Mouse (Mus musculus): ENCODE measurements around the gene Gng3. TPM values are rescaled to one million over a fixed set of nuclear protein-coding genes. Genes with fewer than 3 reads are reported as not detected.
"Not testable (repeated sequence)": the region's sequence is repeated elsewhere in the genome, so short reads cannot be mapped to it uniquely, and the experiment has no call there.

Gene Gng3
- 10 to 100 TPM; 14.5 to 16.3 TPM for total RNA-seq (2021)
- long read RNA-seq, experiment 1, transcript Gng3-201 (3 exons, 1,643 nt): major isoform, 12 of 20 reads
- long read RNA-seq, experiment 1, partial matches to known transcripts: 1 of 20 reads
- long read RNA-seq, experiment 1, other reads (novel, unspliced or antisense): 7 of 20 reads
- long read RNA-seq, experiment 2, transcript Gng3-201 (3 exons, 1,643 nt): major isoform, 13 of 20 reads
- long read RNA-seq, experiment 2, partial matches to known transcripts: 2 of 20 reads
- long read RNA-seq, experiment 2, other reads (novel, unspliced or antisense): 5 of 20 reads

DNA sequence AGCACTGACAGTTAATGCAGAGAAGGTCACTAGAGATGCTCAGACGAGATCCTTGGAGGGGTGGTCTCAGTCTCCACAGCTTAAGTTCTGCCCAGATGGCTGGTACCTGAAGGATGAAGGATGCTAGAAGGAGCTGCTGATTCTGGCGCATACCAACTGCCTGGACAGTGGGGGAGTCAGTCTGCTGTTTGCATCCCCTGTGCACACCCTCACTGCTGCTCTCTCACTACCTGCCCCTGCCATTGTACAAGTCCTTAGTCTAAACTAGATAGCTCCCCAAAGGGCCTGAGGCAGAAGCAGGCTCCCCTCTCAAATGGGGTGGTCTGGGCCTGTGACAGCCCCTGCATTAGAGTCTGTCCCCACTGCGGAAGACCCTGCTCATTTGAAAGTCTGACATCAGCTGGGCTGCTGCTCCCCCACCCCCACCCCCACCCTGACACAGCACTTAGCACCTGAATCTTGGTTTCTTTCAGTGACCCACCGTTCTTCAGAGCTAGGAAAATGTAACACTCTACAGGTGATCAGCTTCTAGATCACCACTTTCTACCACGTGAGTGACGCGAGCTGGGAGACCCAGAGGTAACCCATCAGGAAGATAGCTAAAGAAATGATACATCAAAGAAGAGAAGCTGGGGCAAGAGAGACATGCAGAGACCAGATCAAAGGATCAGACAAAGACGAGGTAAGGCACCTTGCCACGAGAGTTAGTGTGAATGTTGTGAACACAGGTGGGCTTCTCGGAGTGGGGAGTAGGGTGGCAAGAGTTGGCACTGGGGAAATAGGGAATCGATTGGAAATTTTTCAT is at the start of gene Gng3:
Gene Gng3, minus strand, starts transcription at position 92 of the 805 bp plus-strand sequence.
- no peak for DNase-seq (ENCODE audit: low spot score in 2 of 2)

DNA sequence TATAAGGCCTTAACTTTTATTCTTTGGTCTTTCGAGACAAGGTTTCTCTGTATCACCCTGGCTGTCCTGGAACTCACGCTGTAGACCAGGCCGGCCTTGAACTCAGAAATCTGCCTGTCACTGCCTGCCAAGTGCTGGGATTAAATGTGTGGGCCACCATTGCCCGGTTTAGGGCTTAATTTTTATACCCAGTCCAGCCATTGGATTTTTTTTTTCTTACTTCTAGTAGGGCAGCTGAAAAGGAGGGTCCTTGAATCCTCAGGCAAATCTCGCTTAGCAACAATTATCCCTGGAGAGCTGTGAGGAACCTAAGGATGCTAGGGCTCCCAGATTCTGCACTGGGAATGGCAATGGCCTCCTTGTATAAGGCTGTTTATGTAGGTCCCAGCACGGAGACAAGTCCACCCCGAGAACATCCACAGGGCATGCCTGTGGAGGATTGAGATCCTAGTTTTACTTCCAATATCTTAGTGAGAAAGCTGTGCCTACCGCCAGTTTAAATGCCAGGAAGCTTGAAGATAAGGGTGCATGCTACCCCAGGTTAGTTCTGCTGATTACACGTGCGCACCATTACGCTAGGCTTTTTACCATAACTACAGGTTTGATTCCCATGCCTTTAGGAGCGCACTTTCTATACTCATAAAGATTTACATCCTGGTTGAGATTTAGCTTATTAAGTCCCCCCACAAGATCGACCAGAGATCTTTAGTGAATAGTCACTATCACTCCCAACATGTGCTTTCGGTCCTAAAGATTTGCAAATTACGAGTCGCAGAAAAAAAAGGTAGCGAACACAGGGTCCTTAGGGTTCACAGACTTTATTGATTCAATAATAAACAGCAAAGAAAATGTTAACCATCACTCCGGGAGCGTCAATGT is 48.8 kb upstream of the Gng3 start:
- no peak for DNase-seq (ENCODE audit: low spot score in 2 of 2)

DNA sequence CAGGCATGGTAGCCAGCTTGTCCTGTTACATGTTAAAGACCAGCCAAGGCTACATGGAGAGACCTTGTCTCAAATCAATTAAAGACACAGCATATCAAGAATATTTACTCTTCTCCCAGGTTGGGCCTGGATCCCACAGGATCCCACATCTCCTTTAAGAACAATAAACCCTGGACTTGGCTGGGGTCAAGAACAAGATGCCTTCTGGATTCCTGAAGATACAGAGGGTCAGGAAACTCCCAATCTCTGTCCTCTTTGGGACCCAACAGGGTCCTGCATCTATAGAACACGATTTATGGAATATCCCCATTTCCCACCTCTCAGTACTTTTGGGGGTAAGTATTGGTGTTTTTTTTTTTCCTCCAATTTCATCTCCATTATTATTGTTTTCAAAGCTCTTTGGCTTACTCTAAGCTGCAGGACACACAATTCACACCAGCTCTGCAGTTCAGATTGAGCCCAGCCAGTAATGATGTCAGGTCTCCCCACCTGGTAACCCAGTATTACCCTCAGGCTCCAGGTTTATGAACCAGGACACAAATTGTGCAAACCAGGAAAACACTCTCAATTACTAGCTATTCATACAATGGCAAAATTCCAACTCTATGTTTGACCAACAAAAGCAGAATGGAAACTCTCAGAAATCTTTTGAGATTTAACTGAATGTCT is 48.1 kb upstream of the Gng3 start:
- no peak for DNase-seq (ENCODE audit: low spot score in 2 of 2)

DNA sequence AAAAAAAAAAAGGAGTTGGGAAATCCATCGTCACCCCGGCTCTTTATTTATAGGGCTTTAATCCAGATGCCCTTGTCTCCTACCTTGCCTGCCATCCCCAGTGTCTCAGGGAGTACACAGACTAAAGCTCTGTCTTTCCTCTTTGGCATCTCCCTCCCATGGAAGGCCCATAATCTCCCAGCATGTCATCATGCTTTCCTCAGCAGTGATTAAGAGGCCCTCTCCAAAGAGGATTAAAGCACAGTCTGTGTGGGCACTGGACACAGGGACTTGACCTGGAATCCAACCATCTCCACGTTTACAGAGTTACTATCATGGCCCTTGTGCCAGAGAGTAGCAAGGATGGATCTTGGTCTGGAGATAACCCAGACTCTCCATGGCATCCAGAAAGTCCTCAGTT is 44.6 kb upstream of the Gng3 start, which contains the start of the genes Lbhd1 and Gm49403:
Gene Lbhd1, plus strand, starts transcription at position 117 of the 400 bp plus-strand sequence.
Gene Gm49403, plus strand, starts transcription at position 315 of the 400 bp plus-strand sequence.
- no peak for DNase-seq (ENCODE audit: low spot score in 2 of 2)

DNA sequence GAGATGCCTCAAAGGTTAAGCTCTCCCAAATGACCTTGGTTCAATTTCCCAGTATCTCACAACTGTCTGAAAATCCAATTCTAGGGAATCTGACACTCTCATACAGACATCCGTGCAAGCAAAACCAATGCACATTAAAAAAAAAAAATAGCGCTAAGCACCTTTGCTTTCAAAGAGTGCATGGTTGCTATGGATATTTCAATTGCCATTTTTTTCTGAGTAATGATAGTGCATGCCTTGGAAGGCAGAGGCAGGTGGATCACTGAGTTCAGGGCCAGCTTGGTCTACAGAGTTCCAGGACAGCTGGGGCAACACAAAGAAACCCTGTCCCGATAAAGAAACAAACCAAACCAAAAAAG is 42.0 kb upstream of the Gng3 start:
- no peak for DNase-seq (ENCODE audit: low spot score in 2 of 2)

DNA sequence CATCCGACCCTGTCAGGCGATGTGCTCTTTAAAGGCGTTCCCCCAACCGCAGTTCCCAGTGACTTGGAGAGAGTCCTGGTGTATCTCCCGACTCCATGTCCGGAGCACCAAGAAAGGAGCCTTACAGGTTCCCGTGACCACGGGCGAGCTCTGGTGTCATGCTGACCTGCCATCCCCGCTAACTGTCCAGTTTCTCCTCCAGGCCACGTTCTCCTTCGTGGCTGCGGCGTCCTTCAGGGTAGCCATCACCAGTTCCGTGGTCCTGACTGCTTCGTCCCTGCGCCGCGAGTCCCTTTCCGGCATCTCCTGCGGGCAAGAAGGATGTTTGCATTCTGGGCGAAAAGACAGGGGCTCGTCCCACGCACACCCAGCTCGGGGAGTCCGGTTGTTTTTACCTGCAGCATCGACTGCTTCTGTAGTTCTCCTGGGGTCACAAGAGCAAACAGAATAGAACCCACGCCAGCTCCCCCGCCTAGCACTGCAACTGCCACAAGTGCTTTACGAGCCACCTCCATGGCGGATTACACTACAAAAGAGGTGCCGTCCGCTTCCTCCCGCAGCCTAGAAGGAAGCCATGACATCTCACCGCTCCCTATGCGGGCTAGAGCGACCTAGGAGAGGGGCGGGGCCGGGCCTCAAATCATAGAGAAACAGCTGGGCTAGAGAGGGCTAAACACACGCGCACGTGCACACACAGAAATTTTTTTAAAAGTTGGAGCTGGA is 41.5 kb upstream of the Gng3 start, which contains the start of gene Uqcc3:
Gene Uqcc3, minus strand, starts transcription at position 613 of the 723 bp plus-strand sequence.
- DNase-seq (ENCODE audit: low spot score in 2 of 2): peak; percentile 72 to 83

DNA sequence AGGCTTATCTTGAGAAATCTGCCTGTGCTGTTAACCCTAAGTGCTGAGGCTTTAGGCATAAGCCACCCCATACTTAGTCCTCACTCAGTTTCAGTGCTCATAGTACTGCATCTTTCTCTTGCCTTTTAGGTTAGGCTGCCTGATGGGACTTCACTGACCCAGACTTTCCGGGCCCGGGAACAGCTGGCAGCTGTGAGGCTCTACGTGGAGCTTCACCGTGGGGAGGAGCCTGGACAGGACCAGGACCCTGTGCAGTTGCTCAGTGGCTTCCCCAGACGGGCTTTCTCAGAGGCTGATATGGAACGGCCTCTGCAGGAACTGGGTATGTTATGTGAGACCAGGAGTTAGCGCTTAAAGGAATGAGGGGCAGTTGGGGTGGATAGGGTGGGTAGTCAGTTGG is 36.0 kb upstream of the Gng3 start:
- DNase-seq (ENCODE audit: low spot score in 2 of 2): no peak

DNA sequence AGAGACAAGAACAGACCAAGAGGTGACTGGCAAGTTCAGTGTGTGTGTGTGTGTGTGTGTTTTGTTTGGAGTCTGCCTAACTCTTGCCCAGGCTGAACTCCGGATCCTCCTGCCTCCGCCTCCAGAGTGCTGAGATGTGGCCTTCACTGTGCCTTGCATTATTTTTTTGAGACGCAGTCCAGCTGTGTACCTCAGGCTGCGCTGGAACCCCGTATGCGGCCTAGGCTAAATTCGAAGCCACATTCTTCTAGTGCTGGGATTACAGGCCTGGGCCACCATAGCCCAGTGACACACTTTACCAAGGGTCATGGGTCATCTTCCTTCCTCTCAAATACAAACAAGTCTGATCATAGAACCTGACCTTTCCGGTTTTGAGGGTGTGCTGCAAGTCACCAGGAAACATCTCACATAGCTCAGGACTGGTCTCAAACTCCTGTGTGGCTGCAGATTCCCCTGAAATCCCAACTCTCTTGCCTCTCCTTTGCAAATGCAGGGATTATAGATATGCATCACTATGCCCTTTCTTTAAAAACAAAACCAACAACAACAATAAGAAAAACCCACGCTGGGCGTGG is 33.4 kb upstream of the Gng3 start:
- DNase-seq (ENCODE audit: low spot score in 2 of 2): no peak

DNA sequence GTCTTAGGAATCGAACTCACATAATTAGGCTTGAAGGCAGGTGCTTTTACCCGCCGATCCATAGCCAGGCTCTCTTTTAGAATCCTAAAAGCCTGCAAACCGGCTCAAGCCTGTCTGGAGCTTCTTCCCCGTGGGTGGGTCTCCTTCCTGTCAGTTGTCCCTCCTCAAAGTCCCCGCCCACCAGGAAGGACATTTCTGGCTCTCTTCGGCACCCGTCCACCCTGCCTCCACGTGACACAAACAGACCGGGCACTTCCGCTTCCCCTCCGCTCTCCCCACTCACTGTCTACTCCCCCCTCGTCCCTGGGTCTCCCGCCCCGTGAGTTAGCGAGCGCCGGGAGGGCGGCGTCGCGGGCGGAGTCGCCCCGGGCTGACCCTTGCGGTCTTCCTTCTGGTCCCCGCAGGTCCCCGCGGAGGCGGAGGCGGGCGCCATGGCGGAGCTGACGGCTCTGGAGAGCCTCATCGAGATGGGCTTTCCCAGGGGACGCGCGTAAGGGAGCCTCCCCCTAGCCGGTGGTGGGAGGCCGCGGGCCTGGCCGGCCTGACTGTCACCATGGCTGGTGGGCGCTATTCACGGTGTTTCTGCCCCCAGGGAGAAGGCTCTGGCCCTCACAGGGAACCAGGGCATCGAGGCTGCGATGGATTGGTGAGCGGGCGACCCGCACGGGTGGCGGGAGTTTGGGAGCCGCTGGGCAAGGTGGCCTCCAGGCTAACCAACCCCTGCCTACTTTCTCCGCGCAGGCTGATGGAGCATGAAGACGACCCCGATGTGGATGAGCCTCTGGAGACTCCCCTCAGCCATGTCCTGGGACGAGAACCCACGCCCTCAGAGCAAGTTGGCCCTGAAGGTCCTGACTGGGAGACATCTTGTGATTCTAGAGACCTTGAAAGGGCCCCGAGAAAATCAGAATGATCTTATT is 32.5 kb upstream of the Gng3 start, which contains the start of gene Ubxn1:
Gene Ubxn1, plus strand, starts transcription at position 230 of the 920 bp plus-strand sequence.
- DNase-seq (ENCODE audit: low spot score in 2 of 2): peak; percentile 80 to 97

DNA sequence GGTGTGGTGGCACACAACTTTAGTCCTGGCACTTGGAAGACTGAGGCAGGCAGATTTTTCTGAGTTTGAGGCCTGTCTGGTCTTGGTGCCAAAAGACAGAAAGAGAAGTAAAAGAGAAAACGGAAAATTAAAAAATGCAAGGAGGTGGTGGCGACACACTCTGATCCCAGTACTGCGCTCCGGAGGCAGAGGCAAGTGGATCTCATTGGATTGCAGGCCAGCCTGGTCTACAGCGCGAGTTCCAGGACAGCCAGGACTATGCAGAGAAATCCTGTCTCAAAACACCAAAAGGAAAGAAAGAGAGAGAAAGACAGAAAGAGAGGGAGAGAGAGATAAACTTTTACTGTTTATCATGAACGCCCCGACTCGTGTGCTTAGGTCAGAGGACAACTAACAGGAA is 31.8 kb upstream of the Gng3 start:
- no peak for DNase-seq (ENCODE audit: low spot score in 2 of 2)

DNA sequence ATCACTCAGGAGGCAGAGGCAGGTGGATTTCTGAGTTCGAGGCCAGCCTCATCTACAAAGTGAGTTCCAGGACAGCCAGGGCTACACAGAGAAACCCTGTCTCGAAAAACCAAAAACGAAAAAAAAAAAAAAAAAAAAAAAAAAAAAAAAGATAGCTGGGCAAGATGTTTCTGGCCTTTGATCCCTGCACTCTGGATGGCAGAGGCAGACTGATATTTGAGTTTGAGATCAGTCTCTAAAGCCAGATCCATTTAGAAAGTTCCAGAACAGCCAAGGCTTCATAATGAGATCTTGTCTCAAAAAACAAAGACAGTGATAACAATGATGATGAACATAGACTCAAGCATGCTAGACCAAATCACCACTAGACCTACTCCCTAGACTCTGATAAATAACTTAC is 31.4 kb upstream of the Gng3 start:
- not testable (repeated sequence) for DNase-seq (ENCODE audit: low spot score in 2 of 2)

DNA sequence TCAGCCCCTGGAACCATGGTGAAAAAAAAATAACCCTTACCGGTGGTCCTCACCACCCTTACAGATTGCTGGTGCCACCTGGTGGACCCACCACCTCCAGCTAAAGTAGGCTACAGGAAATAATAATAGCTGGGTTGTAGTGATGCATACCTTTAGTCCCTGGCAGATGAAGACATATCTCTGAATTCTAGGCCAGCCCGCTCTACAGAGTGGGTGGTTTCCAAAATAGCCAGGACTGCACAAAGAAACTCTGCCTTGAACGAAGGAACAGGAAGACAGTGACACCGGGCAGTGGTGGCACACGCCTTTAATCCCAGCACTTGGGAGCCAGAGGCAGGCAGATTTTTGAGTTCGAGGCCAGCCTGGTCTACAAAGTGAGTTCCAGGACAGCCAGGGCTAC is 25.3 kb upstream of the Gng3 start:
- no peak for DNase-seq (ENCODE audit: low spot score in 2 of 2)

DNA sequence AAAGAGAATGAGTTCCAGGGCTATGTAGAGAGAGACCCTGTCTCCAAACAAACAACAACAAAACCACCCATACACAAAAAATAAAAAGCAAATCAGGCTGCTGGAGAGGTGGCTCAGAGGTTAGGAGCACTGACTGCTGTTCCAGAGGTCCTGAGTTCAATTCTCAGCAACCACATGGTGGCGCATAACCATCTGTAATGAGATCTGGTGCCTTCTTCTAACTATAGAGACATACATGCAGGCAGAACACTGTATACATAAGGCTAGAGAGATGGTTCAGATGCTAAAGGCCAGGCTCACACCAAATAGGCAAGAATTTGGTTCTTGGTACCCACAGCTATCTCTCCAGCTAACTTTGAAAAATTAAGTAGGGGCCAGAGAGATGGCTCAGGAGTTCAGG is 20.0 kb upstream of the Gng3 start:
- DNase-seq (ENCODE audit: low spot score in 2 of 2): no peak

DNA sequence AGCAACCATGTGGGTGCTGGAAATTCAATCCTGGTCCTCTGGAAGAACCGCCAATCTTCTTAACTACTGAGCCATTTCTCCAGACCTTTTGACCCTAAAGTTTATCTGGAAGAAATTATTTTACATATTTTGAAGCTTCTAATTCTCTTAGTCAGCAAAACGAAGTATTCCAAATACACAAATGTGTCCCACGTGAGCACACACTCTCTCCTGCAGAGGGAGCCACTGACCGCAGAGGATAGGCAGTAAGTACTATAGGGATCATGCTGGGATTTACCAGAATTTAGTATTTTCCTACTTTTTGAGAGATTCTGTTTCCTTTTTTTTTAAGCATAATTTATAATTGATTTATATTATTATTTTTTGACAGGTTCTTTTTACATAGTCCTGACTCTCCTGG is 18.7 kb upstream of the Gng3 start:
- no peak for DNase-seq (ENCODE audit: low spot score in 2 of 2)

DNA sequence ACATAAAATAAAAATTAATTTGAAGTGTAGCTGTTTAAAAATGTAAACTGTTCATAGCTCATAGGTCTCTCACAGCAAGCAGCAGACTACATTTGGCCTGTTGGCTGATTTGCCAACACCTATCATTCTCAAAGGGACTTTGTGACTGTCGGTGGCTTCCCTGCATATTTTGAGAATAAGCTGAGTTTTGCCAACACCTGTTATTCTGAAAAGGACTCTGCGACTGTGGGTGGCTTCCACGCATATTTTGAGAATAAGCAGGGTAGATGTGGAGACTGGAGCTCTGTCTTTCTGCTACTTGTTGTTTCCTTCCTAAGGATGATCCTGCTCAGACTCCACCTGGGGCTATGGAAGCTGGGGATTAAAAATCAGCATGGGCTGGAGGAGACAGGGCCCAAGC is 14.1 kb upstream of the Gng3 start:
- no peak for DNase-seq (ENCODE audit: low spot score in 2 of 2)

DNA sequence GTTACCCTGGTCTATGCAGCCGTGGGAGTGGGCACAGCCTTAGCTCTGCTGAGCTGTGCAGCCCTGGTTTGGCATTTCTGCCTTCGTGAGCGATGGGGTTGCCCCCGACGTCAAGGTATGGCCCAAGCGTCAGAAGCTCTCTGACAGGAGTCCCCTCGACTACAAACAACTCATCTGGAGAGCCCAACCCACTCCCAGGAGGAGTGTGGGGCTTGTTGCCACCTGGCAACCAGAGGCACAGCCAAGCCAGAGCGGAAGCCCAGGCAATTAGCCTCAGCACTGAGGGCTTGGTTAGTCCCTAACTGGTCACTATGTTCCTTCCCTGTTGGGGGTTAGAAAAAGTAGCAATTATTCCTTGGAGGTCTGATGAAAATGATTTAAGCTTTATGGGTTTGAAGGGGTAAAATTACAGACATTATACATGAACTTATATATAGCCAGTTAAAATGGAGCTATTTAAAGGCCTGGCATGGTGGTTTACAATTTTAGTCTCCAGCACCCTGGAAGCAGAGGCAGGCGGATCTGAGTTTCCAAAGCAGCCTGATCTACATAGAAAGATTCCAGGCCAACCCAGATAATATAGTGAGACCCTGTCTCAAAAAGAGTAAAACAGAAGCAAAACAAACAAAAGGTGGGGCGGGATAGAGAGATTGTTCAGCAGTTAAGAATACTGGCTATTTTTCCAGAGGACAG is 13.4 kb upstream of the Gng3 start:
- no peak for DNase-seq (ENCODE audit: low spot score in 2 of 2)

DNA sequence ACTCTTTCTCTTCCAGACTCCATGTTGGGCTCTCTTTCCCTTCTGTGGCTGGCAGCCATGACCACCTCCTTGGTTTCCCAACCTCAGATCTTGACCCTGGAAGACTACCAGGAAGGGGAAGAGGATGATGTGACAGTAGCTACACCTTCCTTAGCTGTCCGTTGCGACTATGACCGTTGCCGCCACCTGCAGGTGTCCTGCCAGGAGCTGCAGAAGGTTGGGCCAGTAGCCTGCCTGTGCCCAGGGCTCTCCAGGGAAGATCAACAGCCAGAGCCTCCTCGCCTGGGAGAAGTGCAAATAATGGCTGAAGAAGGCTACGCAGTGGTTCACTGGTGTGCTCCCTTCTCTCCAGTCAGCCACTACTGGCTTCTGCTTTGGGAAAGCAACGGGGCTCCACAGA is 12.6 kb upstream of the Gng3 start:
- no peak for DNase-seq (ENCODE audit: low spot score in 2 of 2)

DNA sequence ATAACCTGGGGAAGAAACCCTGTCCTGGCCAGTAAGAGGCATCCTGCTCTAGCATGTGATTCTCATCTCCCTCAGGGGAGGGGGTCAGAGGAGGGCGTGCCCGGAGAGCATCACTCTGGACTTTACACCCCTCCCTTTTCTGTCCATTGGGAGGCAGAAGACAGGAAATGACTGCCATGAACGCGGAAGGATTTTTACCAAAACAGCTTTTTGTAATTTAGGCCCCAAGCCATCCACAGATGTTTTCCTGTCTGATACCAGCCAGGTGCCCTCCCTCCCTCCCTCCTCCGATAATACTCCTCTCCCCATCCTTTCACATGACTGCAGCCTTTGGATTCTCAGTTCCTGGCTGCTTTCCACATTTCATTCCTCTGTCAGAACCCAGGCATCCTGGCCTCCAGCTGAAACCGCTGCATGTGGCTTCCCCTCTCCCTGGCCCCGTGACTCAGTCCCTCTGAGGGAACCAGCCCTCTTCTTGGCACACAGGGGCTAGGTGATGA is 11.5 kb upstream of the Gng3 start, which contains the start of gene Lrrn4cl:
Gene Lrrn4cl, plus strand, starts transcription at position 367 of the 500 bp plus-strand sequence.
- DNase-seq (ENCODE audit: low spot score in 2 of 2): no peak

Data from adrenal gland, postnatal 4 days (tissue).